Mouse (Mus musculus): ENCODE results near the gene Vcpkmt.

The Vcpkmt gene

DNA sequence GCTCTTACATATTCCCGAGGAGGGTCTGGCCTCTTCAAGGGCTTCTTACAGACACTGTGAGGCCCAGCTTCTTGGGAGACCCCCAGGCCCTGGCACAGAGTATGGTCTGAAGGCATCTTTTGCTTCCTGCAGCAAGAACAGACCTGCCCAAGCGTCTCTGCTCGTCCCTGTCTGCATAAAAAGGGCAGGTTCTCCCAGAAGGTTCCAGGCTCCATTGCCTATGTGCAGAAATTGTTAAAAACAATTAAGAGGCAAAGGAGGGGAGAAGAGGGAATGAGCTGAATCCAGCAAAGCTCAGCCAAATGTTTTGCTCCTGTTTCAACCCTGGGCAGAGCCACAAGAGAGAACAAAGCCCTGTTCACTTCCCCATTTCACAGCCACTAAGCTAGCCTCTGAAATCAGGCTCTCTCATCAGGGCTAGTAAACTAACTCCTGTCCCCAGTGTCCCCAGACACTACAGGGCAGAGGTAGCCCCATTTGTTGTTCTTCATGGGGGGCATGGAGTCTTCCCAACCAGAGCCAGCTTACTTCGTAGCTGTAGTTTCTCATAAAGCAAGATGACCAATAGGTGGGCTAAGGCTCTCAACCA, 44.4 kb downstream of the Vcpkmt start:
- no peak for DNase-seq (ENCODE audit: extremely low read depth, low read depth, low spot score)

DNA sequence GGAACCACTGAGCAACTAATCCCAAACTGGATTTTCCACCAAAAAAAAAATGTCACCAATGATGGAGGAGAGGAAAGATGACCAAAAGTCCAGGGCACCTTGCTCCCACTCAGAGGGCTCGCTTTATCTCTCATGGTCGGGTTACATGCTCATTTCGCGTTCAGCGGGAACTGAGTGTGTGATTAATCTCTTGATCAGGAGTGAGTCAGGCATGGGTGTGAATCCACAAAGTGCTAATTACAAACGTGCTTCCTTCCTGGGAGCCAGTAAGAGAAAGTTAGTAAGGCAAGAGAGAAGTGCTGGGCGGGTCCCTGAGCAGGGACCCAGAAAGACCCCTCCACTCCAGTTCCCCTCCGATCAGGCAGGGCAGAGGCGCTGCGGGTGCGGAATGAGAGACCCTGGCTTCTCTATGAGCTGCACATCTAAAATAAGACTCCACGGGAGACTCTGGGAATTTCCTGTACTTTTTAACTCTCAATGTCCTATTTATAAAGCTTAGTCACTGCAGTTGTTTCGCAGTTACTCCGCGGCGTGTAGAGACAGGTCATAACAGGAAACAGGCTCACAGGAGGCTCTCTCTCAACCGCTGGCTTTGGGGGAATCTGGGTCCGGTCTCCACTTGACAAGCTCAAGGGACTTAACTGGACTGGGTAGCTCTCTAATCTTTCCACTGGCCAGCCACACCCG, 45.0 kb downstream of the Vcpkmt start:
- no peak for DNase-seq (ENCODE audit: extremely low read depth, low read depth, low spot score)

DNA sequence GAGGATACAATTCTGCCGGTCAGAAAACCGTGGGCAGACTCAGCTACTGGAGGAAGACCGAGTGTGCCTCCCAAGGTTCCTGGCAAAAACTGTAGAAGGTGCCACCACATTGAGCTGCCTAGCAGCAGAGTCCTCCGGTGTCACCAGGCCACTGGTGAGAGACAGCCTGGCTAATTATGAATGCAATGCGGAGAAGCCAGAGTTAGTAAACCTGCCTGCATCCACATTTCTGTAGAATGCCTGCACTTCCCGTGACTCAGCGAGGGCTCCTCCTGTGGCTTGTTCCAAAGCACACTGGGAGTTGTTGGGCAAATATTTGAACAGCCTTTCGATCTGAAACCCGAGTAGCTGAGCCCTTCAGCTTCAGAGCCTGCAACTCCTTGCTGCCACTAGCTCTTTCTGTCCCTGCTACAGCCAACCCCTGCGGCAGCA, 45.6 kb downstream of the Vcpkmt start:
- no peak for DNase-seq (ENCODE audit: extremely low read depth, low read depth, low spot score)

DNA sequence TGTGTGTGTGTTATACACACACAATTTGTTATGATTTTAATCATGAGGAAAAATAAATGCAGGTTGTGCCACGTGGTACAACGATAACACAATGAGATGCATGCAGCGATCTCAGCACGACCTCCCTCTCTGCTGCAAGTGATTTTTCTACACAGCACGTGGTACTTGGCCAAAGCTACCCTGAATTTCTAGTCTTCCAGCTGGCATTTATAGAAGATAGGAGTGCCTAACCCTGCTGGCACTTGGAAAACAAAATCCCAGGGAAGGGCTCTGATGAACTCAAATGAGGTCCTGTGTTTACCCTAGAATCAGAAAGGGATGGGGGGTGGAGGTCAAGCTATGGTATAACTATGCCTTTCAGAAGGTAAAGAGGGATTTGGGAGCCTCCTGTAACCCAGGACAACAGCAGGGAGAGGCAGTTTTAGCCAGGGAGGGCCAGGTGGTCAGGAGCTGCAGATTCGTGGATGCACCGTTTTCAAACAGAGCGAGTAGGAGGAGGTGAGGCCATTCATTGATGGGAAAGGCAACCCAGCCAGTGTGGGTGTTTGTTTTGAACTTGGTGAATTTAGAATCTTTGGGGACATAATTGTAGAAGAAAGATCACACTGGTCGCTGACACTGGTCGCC, 46.1 kb downstream of the Vcpkmt start:
- DNase-seq (ENCODE audit: extremely low read depth, low read depth, low spot score) = no peak

DNA sequence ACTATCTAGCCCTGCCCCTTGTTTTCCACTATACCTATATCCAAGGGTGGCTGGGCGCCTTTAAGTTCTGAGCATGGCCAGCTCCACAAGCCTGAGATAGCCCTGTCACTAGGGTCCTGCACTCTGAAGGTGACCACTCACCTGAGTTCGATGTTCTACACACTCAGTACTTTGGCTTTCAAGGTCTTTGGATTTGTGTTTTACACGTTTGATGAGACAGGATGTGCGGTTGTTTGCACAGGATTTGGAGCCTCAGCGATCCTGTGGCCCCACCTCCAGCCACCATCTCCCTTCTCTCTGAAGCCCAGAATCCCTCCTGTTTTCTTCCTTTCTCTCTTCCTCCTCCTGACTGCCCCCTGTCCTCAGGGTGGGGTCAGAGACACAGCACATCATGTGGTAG, 49.6 kb downstream of the Vcpkmt start:
- DNase-seq (ENCODE audit: extremely low read depth, low read depth, low spot score) = no peak

DNA sequence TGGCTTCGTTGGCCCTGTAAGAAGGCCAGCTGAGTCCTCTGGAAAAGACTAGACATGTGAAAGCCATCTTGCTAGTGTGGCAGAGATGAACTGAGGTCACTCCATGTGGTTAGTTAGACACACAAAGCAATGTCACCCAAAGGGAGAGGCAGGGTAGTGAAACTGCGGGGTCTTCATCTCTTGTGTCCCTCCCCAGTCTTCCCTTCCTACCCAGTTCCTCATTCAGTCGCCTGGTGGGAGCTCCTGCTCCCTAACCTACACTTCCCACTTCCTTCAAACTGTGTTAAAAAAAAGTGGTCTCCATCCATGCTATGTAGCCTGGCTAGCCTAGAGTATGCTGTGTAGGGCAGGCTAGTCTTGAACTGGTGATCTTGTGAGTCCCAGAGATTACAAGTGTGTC, 50.3 kb downstream of the Vcpkmt start:
- no peak for DNase-seq (ENCODE audit: extremely low read depth, low read depth, low spot score)

DNA sequence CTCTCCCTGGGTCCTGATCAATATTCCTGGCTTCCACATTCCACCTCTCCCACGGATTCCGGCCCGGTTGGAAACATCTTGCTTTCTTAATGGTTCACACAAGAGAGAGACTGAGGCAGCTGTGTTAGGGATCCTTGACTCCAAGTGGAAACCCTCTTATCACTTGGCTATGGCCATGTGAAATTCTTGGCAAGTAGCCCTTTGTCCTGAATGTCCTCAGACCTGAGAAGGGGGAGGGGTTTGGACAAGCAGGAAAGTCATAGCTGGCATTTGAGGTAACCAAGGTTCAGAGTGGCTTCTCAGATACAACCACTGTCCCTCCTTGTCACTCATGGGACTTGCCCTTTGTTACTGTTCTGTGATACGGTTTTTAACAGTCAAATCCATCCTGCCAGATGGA, 50.7 kb downstream of the Vcpkmt start:
- no peak for DNase-seq (ENCODE audit: extremely low read depth, low read depth, low spot score)

DNA sequence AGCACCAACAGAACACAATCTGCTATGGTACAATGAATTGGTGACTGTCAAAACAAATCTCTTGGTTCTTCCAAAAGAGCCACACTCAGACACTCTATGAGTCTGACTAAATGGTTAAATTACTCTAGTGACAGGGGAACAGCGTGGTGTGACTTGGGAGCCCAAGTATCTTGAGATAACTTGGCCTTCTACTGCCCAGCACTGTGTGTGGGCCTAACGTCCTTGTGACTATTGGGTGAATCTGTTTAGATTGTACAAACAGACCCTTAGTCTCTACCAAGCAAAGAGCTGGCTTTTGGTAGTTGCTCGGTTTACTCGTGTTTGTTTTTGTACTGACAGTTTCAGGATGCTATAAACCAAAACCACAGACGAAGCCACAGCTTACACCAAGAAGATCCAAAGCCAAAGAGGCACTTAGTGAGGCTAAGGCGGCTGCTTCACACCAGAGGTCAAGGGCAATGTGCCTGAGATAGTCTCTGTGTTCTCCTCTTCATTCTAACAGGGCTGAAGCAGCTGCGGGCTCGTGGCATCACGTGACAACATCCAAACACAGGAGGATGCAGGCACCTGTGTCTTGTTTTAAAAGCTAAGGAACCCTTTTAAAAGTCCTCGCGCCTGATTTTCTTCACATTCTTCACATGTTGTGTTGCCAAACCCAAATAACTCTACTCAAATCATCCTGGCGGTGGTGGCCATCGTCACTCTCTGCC, 53.0 kb downstream of the Vcpkmt start:
- DNase-seq (ENCODE audit: extremely low read depth, low read depth, low spot score) = no peak

DNA sequence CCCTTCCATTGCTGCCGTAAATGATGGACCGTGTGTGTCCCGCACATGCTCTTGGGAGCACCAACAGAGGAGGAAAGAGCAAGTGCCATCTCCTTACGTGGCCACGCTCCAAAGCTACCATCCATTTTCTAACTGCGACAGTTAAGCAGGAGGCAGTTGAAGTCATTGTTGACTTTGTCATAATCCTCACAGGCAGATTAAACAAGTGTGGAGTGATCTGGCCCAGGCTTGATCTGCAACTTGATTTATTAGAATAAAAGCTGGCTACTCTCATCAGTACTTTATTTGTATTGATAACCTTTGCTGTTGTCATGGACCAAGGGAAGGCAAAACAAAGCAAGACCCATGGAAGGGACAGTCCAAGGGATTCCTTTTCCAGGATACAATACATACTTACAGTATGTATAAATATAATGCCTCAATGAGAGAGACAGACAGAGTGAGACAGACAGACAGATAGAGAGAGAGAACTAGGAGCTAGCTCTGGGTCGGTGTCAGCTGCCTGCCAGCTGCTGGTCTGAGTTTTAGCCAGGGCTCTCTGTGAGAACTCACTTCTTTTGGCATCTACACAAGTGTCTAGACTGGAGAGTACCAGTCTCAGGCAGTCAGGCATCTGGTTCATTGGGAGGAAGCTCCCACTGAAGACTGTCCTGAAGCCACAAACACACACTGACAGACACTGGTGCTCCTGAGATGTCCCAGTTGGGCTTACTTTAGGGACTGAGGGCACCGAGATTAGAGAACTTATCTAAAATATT, 54.4 kb downstream of the Vcpkmt start:
- no peak for DNase-seq (ENCODE audit: extremely low read depth, low read depth, low spot score)

All from fat pad, adult 2 months (tissue).